Mouse (Mus musculus) neural tube, embryonic 11.5 days (tissue): ENCODE data around the gene Paxip1. TPM values are rescaled to one million over a fixed set of nuclear protein-coding genes. Genes with fewer than 3 reads are reported as not detected.

Source experiments
- ATAC-seq: fragments of 200-750 bp; cut with Nextera tagmentation; 2 replicates; pipeline ENCODE4 v1.8.0; 2017; ENCODE audit warnings: moderate number of reproducible peaks, mild to moderate bottlenecking, moderate TSS enrichment, moderate library complexity; ENCODE audit not compliant: insufficient read depth, low FRiP score, low TSS enrichment
- DNase-seq: peaks from one replicate; pipeline ENCODE4 v3.0.0-alpha.2; 2015; ENCODE audit warnings: low spot score
- H3K27ac ChIP-seq: fragments of 300-500 bp; sonication (generic); 2 replicates; pipeline ENCODE4 v1.5.1; 2014; ENCODE audit warnings: low read depth, mild to moderate bottlenecking, low read length
- H3K27me3 ChIP-seq: fragments of 300-500 bp; sonication (generic); 2 replicates; pipeline ENCODE4 v1.6.1; 2014; ENCODE audit warnings: mild to moderate bottlenecking, low read length, mixed read lengths; ENCODE audit not compliant: control insufficient read depth, insufficient read depth
- H3K36me3 ChIP-seq: fragments of 300-500 bp; sonication (generic); 2 replicates; pipeline ENCODE4 v1.6.1; 2014; ENCODE audit warnings: mild to moderate bottlenecking, low read length, moderate library complexity, mixed read lengths; ENCODE audit not compliant: control insufficient read depth, insufficient read depth
- H3K4me1 ChIP-seq: fragments of 300-500 bp; sonication (generic); 2 replicates; pipeline ENCODE4 v1.6.1; 2014; ENCODE audit warnings: low read length, mixed read lengths; ENCODE audit not compliant: control insufficient read depth, insufficient read depth
- H3K4me2 ChIP-seq: fragments of 300-500 bp; sonication (generic); 2 replicates; pipeline ENCODE4 v1.6.1; 2014; ENCODE audit warnings: low read depth, mild to moderate bottlenecking, moderate library complexity
- H3K4me3 ChIP-seq: fragments of 300-500 bp; sonication (generic); 2 replicates; pipeline ENCODE4 v1.5.1; 2014; ENCODE audit warnings: low read depth, low read length
- H3K9ac ChIP-seq: fragments of 300-500 bp; sonication (generic); 2 replicates; pipeline ENCODE4 v1.6.1; 2014; ENCODE audit warnings: mild to moderate bottlenecking, low read length
- H3K9me3 ChIP-seq: fragments of 300-500 bp; sonication (generic); 2 replicates; pipeline ENCODE4 v1.6.1; 2016; ENCODE audit warnings: low read length; ENCODE audit not compliant: control insufficient read depth
- WGBS: fragments of 180-500 bp; shearing (Covaris S2); extraction: QIAGEN DNeasy Blood & Tissue Kit; methylation state at CpG from one replicate; pipeline ENCODE4 v1.1.7; 2014; 5-methylcytosine and 5-hydroxymethylcytosine counted together
- polyA plus RNA-seq: library from polyadenylated mRNA; unstranded; fragments of >200 nt; fragmentation: Nextera tagmentation; extraction: Ambion mirVana; gene quantifications from 2 replicates; pipeline ENCODE4 v1.2.1, GENCODE M21; 2014

Gene Paxip1
- polyA plus RNA-seq, 1 experiment from 2014 or later: 53.2 TPM

GRCm38 (mm10) chr5:27744944-27745343 lies 46.5 kb downstream of the Paxip1 start:
- Histone ChIP-seq H3K9ac (no peak overlapping the region), H3K36me3 (peaks cover 14% of the 10 kb centered on the region)
- no peak for ATAC-seq

GRCm38 (mm10) chr5:27739216-27739615 lies 52.3 kb downstream of the Paxip1 start:
- Histone ChIP-seq H3K9me3 (no peaks in the 10 kb centered on the region), H3K4me2 (no peak overlapping the region), H3K9ac (no peak overlapping the region), H3K27ac (no peak overlapping the region), H3K36me3 (peaks cover 6% of the 10 kb centered on the region), H3K4me1 (no peaks in the 10 kb centered on the region), H3K4me3 (no peak overlapping the region), H3K27me3 (no peaks in the 10 kb centered on the region)
- ATAC-seq (no peak), DNase-seq (no peak)
- 87% methylated on average over 6 of the region's 6 CpGs for WGBS

More at GRCm38 (mm10) chr5:27744944-27745343, 46.5 kb downstream of the Paxip1 start:
- 87% methylated on average over 1 of the region's 1 CpGs for WGBS
- DNase-seq: no peak
- no peak overlapping the region for H3K4me3 ChIP-seq
- H3K27ac ChIP-seq: no peak overlapping the region
- no peak overlapping the region for H3K4me2 ChIP-seq
- no peaks in the 10 kb centered on the region for H3K27me3 ChIP-seq
- H3K9me3 ChIP-seq: no peaks in the 10 kb centered on the region
- H3K4me1 ChIP-seq: no peaks in the 10 kb centered on the region

- Histone ChIP-seq H3K9ac (no peak overlapping the region), H3K4me3 (no peak overlapping the region), H3K4me1 (no peaks in the 10 kb centered on the region), H3K4me2 (no peak overlapping the region), H3K36me3 (0 out of 2 replicates have a peak, but pooled peaks cover 3% of the 10 kb centered on the region), H3K9me3 (no peaks in the 10 kb centered on the region), H3K27me3 (no peaks in the 10 kb centered on the region), H3K27ac (no peak overlapping the region)
- no peak for ATAC-seq
- DNase-seq: peak; percentile 71
- WGBS: 9% methylated on average over 3 of the region's 3 CpGs
These were observed 54.3 kb downstream of the Paxip1 start for GRCm38 (mm10) chr5:27737168-27737567.

- Histone ChIP-seq H3K36me3 (no peaks in the 10 kb centered on the region), H3K4me1 (no peaks in the 10 kb centered on the region), H3K4me3 (no peak overlapping the region), H3K9me3 (no peaks in the 10 kb centered on the region), H3K4me2 (no peak overlapping the region), H3K27ac (no peak overlapping the region), H3K27me3 (no peaks in the 10 kb centered on the region), H3K9ac (no peak overlapping the region)
- DNase-seq: no peak
- 80% methylated on average over 5 of the region's 5 CpGs for WGBS
- no peak for ATAC-seq
These were observed 59.1 kb downstream of the Paxip1 start for GRCm38 (mm10) chr5:27732288-27732868.

GRCm38 (mm10) chr5:27731392-27731791 lies 60.1 kb downstream of the Paxip1 start:
- Histone ChIP-seq H3K4me2 (no peak overlapping the region), H3K27me3 (no peaks in the 10 kb centered on the region), H3K9ac (no peak overlapping the region), H3K4me1 (no peaks in the 10 kb centered on the region), H3K4me3 (no peak overlapping the region), H3K27ac (no peak overlapping the region), H3K36me3 (no peaks in the 10 kb centered on the region), H3K9me3 (no peaks in the 10 kb centered on the region)
- 86% methylated on average over 1 of the region's 1 CpGs for WGBS
- DNase-seq: no peak
- no peak for ATAC-seq

- H3K9me3 ChIP-seq: no peaks in the 10 kb centered on the region
- H3K36me3 ChIP-seq: no peaks in the 10 kb centered on the region
- no peak overlapping the region for H3K4me3 ChIP-seq
- H3K4me1 ChIP-seq: no peaks in the 10 kb centered on the region
- no peak overlapping the region for H3K9ac ChIP-seq
- H3K27me3 ChIP-seq: no peaks in the 10 kb centered on the region
- WGBS: 87% methylated on average over 5 of the region's 5 CpGs
- ATAC-seq: no peak
- H3K4me2 ChIP-seq: no peak overlapping the region
- no peak for DNase-seq
- no peak overlapping the region for H3K27ac ChIP-seq
These were observed 60.8 kb downstream of the Paxip1 start for GRCm38 (mm10) chr5:27730666-27731065.

- no peaks in the 10 kb centered on the region for H3K36me3 ChIP-seq
- no peak overlapping the region for H3K9ac ChIP-seq
- no peak overlapping the region for H3K27ac ChIP-seq
- no peaks in the 10 kb centered on the region for H3K27me3 ChIP-seq
- 34% methylated on average over 2 of the region's 2 CpGs for WGBS
- no peak for DNase-seq
- no peak for ATAC-seq
- H3K4me3 ChIP-seq: no peak overlapping the region
- H3K9me3 ChIP-seq: no peaks in the 10 kb centered on the region
- no peak overlapping the region for H3K4me2 ChIP-seq
- H3K4me1 ChIP-seq: no peaks in the 10 kb centered on the region
These were observed 67.0 kb downstream of the Paxip1 start for GRCm38 (mm10) chr5:27724460-27724859.

GRCm38 (mm10) chr5:27719311-27719710 lies 72.2 kb downstream of the Paxip1 start:
- no peak for DNase-seq
- Histone ChIP-seq H3K4me1 (no peaks in the 10 kb centered on the region), H3K4me2 (no peak overlapping the region), H3K9me3 (no peaks in the 10 kb centered on the region), H3K27me3 (no peaks in the 10 kb centered on the region), H3K27ac (no peak overlapping the region), H3K4me3 (no peak overlapping the region), H3K9ac (no peak overlapping the region), H3K36me3 (no peaks in the 10 kb centered on the region)
- 79% methylated on average over 2 of the region's 2 CpGs for WGBS
- no peak for ATAC-seq

- Histone ChIP-seq H3K4me3 (no peak overlapping the region), H3K4me2 (no peak overlapping the region), H3K27ac (no peak overlapping the region), H3K27me3 (no peaks in the 10 kb centered on the region), H3K9ac (no peak overlapping the region), H3K9me3 (no peaks in the 10 kb centered on the region), H3K36me3 (no peaks in the 10 kb centered on the region), H3K4me1 (no peaks in the 10 kb centered on the region)
- no peak for ATAC-seq
- no peak for DNase-seq
These were observed 74.2 kb downstream of the Paxip1 start for GRCm38 (mm10) chr5:27717301-27717700.
